Mouse (Mus musculus) cerebellum, adult 2 months (tissue): ENCODE results near the gene Bik. TPM values are rescaled to one million over a fixed set of nuclear protein-coding genes. Genes with fewer than 3 reads are reported as not detected.

Source experiments
- DNase-seq, 2 experiments: peaks; one replicate each; pipeline ENCODE4 v3.0.0; 2021
- H3K27ac ChIP-seq: fragments of 200-500 bp; 2 replicates; pipeline ENCODE4 v1.5.1; 2012; ENCODE audit warnings: low read length, control low read depth, inconsistent platforms; ENCODE audit not compliant: insufficient read depth
- H3K27me3 ChIP-seq: fragments of 200-500 bp; 2 replicates; pipeline ENCODE4 v1.6.1; 2012; ENCODE audit warnings: inconsistent platforms, mild to moderate bottlenecking, low read length, moderate library complexity; ENCODE audit not compliant: control insufficient read depth, insufficient read depth
- H3K4me1 ChIP-seq: fragments of 200-500 bp; 2 replicates; pipeline ENCODE4 v1.6.1; 2011; ENCODE audit warnings: low read length; ENCODE audit not compliant: control insufficient read depth, insufficient read depth
- H3K4me3 ChIP-seq: fragments of 200-500 bp; replicated peaks from 2 replicates; pipeline ENCODE3; 2011; ENCODE audit warnings: mild to moderate bottlenecking, low read depth, low read length, control low read depth; ENCODE audit not compliant: insufficient read depth
- CTCF ChIP-seq: fragments of 200-500 bp; IDR thresholded peaks from 2 replicates; pipeline ENCODE4 v1.5.1; 2011; ENCODE audit warnings: low read depth, mild to moderate bottlenecking, control low read depth, low read length, moderate library complexity, borderline replicate concordance; ENCODE audit not compliant: insufficient read depth
- POLR2A ChIP-seq: fragments of 200-500 bp; IDR thresholded peaks from 2 replicates; pipeline ENCODE4 v1.6.1; 2011; ENCODE audit warnings: low read length, control low read depth, borderline replicate concordance; ENCODE audit not compliant: insufficient read depth
- WGBS: fragments of 180-500 bp; shearing (Covaris S2); methylation state at CpG from one replicate; pipeline ENCODE4 v1.1.7; 2018; 5-methylcytosine and 5-hydroxymethylcytosine counted together
- polyA plus RNA-seq: library from polyadenylated mRNA; depleted of rRNA; stranded (reverse); fragments of >200 nt; gene quantifications from 2 replicates; pipeline ENCODE4 v1.2.3, GENCODE M21; 2012; rRNA removed

Bik gene
- polyA plus RNA-seq, 1 experiment: 0.31 TPM

DNA sequence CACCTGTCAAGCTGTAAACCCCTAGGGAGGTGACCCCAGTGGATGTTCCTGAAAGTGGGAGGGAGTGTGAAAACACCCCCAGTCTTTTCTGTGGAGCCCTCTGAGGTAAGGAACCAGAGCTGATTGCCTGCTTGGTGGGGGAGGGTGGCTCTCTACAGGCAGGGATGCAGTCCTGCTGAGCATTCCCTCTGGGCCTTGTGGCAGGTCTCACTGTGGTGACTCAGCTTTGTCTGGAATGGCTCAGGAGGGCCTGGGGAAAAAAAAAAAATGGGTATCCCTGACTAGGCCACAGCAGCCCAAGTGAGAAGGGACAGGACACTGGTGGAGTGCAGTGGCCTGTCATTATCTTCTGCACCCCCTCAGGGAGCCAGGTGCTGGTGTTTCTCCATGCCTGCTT lies 66.5 kb downstream of the Bik start:
- Histone ChIP-seq H3K27me3 (no peaks in the 10 kb centered on the region), H3K27ac (no peak overlapping the region), H3K4me1 (peaks cover 5% of the 10 kb centered on the region; the same call in 1 of the 2 replicates), H3K4me3 (no peak overlapping the region)
- DNase-seq: no peak
- TF ChIP-seq POLR2A: no peak
- no peak for TF ChIP-seq CTCF

DNA sequence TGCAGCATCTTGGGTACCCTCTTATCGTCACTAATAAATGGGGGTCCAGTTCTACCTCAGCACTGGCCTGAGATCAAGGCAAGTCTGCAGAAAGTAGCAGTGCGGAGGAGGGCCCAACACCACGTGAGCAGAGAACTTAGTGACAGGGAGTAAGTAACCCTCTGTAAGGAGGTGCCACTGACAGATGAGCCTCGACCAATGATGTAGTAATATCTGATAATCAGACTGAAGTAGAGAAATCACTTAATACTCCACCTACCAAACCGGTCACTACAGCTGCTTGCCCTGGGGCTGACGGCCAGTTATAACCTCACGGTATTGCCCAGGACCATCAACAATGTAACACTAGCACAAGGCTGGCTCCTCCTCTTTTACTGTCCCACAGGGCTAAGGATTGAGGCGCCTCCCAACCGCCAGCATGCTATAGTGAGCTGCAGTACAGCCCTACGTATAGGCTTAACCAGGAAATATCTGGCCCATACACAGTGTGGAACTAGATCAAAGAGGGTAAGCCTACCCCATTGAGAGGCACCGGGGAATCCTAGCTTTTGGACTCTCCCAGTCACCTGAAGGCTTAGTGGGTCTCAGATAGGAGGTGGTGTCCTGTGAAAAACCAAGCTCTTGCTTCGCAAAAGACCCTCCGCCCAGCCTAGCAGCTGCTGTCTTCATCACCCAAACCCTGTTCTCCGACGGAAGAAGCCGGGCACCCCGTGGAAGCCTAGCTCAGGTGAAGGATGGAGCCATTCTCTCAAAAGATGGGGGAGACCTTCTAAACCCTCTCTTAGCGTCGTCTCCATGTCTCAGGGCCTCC lies 67.2 kb downstream of the Bik start:
- DNase-seq: no peak
- WGBS: 14% methylated on average over 19 of the region's 19 CpGs
- no peaks in the 10 kb centered on the region for H3K27me3 ChIP-seq
- peak overlapping the region; percentile 80 for H3K4me3 ChIP-seq
- peaks cover 5% of the 10 kb centered on the region; the same call in 1 of the 2 replicates for H3K4me1 ChIP-seq
- H3K27ac ChIP-seq: no peak overlapping the region
- no peak for TF ChIP-seq POLR2A
- no peak for TF ChIP-seq CTCF

Other genes with a start within 250 kb of the Bik start
- 19.9 and 21.5 TPM in 2 replicates for gene Arfgap3, start 176.6 kb upstream of the Bik start, polyA plus RNA-seq
- 84.7 and 94.9 TPM in 2 replicates for gene Pacsin2, start 62.3 kb upstream of the Bik start, polyA plus RNA-seq
- gene Ttll1, start 16.0 kb upstream of the Bik start, polyA plus RNA-seq: 33.9 and 36.8 TPM in 2 replicates
- 12.2 and 13.7 TPM in 2 replicates for gene Tspo, start 36.7 kb downstream of the Bik start, polyA plus RNA-seq
- gene Mcat, start 36.9 kb downstream of the Bik start, polyA plus RNA-seq: 22.9 and 25.0 TPM in 2 replicates
- 15.7 and 16.1 TPM in 2 replicates for gene Ttll12, start 68.3 kb downstream of the Bik start, polyA plus RNA-seq
- gene Scube1, start 198.2 kb downstream of the Bik start, polyA plus RNA-seq: 2.9 and 3.1 TPM in 2 replicates